Mouse (Mus musculus): ENCODE results near the gene Gpr107.

Gpr107 gene

GRCm38 (mm10) chr2:31127219-31127618, 24.9 kb upstream of the Gpr107 start:
- DNase-seq (ENCODE audit: low read depth, low spot score) = no peak

DNA sequence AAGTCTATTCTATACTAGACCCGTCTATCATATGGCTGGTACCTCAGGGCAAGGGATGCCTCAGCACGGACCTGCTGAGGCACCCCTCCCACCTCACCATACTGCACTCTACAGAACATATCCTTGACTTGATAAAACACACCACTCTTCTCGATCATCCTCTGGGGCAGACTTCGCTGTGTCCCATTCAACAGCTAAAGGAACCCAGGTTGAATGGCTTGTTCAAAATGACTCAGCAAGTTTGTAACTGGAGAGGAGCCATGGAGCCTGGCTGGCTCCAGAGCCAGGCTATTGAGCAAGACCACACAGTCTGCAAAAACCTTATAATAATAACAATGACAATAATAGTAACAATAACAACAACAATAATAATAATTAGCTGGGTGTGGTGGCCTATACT, 24.2 kb upstream of the Gpr107 start:
- peak; percentile 80 for DNase-seq (ENCODE audit: low read depth, low spot score)

DNA sequence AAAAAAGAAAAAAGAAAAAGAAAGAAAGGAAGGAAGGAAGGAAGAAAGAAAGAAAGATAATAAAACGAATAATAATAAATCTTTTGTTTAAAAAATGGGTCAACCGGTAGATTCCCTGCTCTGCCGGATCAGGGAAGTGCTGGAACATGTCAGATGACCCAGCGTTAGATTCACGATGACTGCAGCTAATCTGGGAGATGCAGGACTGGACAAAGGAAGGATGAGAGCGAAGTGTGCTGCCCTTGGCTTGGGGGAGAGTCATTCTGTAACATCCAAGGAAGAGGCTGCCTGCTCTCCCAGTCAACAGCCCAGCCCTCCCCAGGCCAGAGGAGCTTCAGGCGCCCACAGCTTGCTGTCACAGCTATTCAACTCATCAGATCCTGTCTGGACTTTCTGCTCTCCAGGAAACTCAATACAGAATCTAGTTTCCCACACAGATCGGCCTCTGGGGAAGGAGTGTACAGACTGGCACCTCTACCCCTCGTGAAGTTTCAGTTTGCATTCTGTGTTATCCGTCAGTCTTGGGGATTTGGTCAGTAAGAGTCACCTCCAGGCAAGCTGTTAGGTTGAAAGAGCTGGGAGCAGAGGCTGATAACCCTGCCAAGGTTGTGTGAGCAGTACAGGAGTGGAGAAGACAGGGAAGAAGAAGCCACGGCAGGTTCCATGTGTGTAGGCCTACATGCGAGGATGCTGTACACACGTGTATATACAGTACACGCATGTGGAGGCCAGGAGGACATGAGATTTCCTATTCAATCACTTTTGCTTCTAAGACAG, 22.2 kb upstream of the Gpr107 start:
- no peak for DNase-seq (ENCODE audit: low read depth, low spot score)

DNA sequence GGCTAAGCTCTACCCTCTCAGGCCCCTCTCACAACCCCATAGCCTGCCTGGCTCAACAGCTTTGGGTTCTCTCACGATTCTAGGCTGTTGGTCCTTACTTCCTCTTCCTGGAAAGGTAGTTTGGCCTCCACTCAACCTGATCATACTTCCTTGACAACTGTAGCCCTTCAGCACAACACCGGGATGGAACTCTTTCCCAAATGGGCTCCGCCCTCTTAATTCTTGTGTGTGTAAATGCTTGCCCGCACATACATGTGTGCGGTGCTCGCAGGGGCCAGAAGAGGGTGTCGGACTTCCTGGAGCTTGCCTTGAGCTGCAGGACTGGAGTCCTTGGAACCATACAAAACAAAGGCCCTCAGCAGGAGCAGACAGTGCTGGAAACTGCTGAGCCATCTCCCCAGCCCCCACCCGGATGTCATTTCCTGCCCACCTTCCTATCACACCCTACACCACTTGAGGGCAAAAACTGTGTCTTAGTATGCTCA, 21.3 kb upstream of the Gpr107 start:
- no peak for DNase-seq (ENCODE audit: low read depth, low spot score)

- DNase-seq (ENCODE audit: low read depth, low spot score) = no peak
Observed at GRCm38 (mm10) chr2:31132682-31133081, 19.4 kb upstream of the Gpr107 start.

GRCm38 (mm10) chr2:31133981-31134380, 18.1 kb upstream of the Gpr107 start:
- DNase-seq (ENCODE audit: low read depth, low spot score) = no peak

GRCm38 (mm10) chr2:31135512-31135931, 16.6 kb upstream of the Gpr107 start:
- DNase-seq (ENCODE audit: low read depth, low spot score) = no peak

DNA sequence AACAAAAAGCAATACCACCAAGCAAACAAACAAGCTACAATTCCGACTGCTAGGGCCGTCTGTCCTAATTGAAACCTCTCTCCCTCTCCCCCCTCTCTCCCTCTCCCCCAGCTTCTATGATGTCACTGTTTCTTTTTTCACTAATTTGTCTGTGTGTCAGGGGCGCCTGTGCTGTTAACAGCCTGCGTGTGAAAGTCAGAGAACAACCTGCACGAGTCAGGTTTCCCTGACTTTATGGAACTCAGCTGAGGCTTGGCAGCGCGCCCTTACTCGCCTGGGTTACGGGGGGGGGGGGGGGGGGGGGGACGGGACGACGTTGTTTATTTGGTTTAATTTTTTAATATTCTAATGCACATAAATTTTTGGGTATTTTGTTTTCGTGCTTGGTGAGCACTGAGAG, 15.8 kb upstream of the Gpr107 start:
- DNase-seq (ENCODE audit: low read depth, low spot score) = no peak

DNA sequence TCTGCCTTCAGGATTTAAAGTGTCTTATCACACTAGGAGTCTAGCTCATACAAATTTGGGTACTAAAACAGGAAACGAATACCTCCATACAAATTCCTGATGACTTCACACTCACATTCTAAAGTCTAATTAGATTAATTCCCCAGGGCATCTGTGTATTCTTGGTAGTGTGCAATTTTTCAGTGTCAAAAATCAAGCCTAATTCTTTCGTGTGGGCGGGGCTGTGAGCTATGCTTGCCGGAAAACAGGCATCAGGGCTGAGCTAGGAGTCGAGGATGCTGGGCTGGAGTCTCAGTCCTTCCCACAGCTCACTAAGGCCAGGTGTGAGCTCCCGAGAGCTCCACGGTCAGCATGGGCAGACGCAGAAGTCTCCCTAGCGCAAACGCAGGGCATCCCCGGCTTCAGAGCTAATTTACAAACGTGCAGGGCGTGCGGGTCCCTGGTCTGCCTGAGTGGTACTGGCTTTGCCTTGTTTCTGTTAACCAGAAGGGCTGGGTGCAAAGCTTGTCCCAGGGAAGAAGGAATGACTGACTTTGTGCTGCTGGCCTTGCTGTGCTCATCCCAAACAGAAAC, 15.0 kb upstream of the Gpr107 start:
- DNase-seq (ENCODE audit: low read depth, low spot score) = no peak

DNA sequence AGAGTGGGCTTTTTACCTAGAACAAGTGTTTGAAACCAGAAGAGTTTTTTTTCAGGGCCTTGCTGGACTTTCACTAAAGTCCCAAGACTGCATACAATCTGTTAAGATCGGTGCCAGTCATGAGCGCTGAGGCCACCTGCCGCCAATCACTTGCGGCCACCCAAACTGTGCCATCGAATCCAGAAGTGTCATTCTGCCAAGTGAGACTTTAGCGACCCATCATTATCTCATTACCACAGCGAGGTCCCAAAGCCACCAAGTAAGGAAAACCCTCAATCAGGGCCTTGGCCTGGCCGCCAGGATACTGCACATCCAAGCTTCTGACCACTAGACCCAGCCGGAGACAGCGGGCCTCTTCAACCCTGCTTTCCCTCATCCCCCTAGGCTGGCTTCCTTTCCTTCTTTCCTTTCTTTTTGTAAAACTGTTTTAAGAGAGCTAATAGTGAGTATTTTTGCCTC, 12.9 kb upstream of the Gpr107 start:
- DNase-seq (ENCODE audit: low read depth, low spot score) = no peak

DNA sequence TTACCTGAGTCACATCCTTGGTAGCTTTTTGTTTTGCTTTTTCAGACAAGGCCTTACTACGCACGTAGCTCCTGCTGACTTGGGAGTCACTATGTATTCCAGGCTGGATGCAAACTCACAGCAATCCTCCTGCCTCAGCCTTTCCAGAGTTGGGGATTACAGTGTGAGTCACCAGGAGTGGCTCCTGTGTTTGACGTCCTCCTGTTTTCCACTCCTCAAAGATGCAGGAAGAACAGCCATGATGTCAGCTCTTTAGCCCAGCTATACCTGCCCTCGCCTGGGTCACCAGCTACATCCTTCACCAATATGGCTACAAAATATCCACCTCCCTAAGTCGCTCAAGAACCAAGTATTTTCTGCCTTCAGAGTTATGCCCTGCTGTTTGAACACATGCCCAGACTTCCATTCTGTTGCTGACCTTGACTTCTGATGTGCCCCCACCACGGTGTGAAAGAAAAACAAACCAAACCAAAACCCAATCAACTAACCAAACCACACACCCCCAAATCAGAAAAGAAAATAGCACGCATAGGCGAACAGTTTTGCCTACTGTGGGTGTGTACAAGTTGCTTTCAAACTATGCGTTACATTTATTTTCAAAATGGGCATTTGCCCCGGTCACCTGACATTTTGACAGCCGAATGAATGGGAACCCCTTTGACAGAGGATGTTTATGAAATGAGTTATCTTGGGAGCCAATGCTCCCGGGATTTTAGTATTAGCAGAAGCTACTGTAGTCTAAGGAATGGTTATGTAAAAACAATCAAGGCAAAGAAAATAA, 11.9 kb upstream of the Gpr107 start:
- DNase-seq (ENCODE audit: low read depth, low spot score) = no peak

DNA sequence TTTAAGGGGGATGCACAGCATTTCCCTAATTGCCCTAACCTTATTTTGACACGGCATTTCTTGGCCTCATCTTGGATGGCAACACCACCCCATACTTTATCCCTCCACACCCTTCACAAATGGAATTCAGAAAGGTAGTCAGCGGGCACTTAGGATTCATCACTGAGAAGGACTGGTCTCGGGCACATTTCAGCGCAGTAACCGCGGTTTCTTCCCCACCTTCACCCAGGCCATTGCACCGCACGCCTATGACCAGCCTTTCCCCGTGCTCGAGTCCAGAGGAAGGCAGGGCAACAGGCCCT, 11.4 kb upstream of the Gpr107 start:
- DNase-seq (ENCODE audit: low read depth, low spot score) = no peak

DNA sequence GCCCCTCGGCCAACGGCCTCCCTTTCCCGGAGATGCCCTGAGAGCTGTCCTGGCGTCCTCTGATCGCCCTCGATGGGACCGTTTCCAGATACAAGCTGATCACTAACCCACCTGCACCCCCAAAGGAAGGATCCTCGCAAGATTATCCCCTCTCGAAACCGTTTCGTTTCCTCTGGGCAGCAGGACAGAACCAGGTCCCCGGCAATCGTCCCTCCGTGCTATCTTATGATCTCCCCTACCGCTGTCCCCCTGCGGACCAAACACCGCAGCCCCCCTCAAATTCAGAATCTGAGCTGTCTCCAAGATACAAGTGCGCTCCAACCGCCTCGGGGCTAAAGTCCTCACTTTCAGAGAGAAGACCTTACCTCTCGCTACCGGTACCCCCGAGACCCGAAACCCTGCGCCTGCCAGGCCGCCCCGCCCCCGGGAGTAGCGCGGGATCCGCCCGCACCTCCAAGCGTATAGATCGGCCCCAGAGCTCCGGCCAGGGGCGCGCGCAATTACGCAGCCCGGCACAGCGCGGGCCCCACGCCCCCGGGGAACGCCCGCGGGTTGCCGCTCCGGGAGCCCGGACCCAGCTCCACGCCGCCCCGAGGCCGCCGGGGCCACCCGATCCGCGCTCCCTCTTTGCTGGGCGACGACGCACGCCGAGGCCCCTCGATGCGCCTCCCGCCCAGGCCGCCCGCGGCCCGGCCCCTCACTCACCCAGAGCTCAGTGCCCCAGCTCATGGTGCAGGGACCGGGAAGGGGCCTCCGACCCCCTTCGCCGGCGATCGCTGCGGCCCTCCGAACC, 10.8 kb upstream of the Gpr107 start:
- DNase-seq (ENCODE audit: low read depth, low spot score) = peak; percentile 63

DNA sequence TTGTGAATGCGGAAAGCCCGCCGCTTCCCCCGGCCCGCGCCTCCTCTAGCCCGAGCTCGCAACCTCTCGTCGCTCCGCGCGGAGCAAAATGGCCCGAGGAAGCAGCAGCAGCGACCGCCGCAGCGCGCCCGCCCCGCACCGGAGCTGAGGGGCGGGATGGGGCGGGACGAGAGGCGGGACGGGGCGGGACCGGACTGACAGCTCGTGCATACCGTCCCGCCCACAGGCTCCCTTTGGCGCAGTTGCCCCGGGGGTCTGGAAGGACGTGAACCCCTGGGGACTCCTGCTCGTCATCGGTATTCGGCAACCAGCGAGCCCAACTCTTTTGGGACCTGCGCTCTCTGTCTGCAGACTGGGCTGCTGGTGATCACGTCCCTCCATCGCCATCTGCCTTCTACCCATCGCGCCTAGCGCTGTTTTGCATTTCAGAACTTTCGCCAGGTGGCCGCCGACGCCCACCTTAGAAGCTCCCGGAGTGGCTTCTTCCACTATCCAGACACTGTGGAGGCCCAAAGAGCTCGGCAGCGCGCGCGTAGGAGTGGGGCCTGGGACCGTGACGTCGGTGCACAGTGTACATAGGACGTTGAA, 10.2 kb upstream of the Gpr107 start, which contains the start of gene Fnbp1:
Gene Fnbp1, minus strand, starts transcription at position 142 of the 588 bp plus-strand sequence.
- peak; percentile 83 for DNase-seq (ENCODE audit: low read depth, low spot score)

DNA sequence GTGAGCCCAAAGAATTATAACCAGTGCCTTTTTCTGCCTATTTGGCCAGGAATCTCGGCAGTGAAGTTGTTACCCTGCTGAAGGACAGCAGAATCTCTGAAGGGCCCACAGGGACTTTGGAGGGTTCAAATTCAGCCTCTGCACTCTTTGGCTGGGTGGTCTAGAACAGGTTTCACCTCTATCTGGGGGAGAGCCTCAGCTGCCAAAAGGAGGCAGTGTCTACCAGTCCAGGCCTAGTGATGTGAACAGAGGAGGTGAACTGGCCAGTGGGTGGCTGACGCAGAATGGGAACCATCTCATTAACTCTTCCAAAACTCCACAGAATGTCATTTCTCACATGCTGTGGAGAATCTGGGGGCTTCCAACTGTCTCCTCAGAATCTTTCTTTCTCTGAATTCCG, 9.6 kb upstream of the Gpr107 start:
- DNase-seq (ENCODE audit: low read depth, low spot score) = no peak

DNA sequence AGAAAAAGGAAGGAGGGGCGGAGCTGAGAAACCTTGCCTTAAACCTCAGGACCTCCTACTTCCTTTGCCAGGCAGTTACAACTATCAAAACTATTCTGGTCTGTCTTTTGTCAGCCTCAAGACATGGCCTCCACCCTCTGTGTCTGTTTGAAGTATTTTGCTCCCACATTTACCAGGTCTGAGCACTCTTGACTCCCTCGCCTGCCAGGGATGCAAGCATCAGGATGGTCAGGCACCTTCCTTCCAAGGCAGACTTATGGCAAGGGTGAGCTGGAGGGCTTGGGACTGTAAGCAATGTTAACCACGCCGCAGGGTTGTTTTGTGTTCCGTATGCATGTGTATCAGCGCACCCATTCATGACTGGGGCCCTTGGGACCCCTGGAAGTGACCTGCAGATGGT, 8.8 kb upstream of the Gpr107 start:
- DNase-seq (ENCODE audit: low read depth, low spot score) = peak; percentile 51

DNA sequence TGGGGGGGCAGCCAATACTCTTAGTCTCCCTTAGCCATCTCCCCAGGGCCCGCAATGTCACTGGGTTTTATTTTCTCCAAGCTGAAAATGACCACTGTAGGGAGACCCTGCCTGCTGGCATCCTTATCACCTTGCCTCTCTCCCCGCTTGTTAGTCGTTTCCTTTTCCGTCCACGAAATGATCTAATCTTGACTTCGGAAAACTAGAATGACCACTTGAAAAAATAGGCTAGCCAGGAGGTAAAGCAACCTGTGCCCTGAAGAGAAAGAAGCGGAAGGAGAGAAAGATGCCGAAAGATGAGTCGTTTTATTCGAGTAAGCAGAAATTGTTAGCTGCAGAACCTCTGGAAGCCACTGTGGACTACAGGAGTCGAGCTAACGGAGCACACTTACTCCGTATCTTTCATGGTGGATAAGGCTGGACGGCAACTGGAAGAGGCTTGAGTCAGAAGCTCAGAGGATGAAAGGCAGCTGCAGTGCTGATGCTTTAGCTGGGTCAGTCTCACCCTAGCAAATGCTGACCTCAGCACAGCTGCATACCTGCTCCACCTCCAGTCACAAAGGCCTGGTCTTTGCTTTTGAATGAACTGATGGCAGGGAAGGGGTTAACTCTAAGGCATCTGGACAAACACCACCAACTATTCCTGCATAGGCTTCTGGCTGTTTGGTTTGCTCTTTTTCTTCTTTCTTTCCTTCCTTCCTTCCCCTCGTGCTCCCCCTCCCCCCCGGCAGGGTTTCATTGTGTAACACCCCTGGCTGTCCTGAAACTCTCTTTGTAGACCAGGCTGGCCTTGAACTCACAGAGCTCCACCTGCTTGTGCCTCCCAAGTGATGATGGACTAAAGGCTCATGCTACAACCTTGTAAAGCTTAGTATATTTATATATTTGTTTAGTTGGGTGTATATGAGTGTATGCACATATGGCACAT, 8.1 kb upstream of the Gpr107 start:
- DNase-seq (ENCODE audit: low read depth, low spot score) = no peak

DNA sequence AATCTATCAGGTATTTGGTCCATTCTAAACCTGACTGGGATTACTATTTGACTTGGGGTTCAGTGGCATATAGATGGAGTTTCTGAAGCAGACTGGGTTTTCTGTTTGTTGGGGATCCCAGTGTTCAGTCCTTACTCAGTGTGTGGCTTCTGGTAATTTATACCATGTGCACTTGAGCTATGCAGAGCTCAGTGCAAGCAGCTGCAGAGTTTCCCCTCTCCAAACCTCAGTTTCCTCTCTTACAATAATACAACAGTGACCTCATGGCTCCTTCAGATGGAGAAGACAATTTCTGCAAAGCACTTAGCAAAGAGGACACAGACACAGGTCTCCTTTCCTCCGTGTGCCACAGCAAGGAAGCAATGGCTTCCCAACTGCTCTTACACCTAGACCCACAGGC, 7.2 kb upstream of the Gpr107 start:
- DNase-seq (ENCODE audit: low read depth, low spot score) = no peak

DNA sequence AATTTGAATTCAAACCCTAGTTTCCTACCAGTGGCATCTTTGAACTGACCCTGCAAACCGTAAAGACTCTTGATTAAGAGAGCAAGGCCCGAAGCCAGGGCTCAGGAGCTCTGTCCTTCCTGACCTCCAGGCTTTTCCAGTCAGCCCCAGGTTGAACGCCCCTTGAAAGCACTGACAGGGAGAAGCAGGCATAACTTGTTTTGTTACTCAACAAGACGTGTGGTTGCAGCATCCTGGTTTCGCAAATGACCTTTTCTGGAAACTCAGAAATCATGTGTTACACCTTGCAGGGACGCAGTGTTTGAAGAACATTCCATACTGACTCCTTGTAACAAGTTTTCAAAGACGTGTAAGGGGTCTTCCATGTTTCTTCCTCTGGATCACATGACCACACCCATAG, 5.1 kb upstream of the Gpr107 start:
- no peak for DNase-seq (ENCODE audit: low read depth, low spot score)

DNA sequence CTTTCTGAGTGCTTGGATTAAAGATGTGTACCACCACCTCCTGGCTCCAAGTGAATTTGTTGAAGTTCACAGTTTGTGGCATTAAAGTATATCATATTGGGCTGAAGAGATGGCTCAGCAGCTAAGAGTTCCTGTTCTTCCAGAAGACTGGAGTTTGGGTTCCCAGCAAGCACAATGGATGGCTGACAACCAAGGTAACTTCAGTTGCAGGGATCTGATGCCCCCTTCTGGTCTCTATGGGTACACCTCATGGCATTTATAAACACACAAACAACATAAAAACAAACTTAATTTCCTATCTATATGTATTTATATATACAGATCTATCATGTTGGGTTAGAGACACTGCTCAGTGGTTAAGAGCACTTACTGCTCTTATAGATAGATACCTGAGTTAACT, 1.4 kb upstream of the Gpr107 start:
- peak; percentile 74 for DNase-seq (ENCODE audit: low read depth, low spot score)
